Mouse (Mus musculus): ENCODE results near the gene Aldh4a1. TPM values are rescaled to one million over a fixed set of nuclear protein-coding genes. Genes with fewer than 3 reads are reported as not detected.

Gene Aldh4a1
- total RNA-seq, 2 experiments from 2014 or later, result 17.2 to 19.5 TPM

DNA sequence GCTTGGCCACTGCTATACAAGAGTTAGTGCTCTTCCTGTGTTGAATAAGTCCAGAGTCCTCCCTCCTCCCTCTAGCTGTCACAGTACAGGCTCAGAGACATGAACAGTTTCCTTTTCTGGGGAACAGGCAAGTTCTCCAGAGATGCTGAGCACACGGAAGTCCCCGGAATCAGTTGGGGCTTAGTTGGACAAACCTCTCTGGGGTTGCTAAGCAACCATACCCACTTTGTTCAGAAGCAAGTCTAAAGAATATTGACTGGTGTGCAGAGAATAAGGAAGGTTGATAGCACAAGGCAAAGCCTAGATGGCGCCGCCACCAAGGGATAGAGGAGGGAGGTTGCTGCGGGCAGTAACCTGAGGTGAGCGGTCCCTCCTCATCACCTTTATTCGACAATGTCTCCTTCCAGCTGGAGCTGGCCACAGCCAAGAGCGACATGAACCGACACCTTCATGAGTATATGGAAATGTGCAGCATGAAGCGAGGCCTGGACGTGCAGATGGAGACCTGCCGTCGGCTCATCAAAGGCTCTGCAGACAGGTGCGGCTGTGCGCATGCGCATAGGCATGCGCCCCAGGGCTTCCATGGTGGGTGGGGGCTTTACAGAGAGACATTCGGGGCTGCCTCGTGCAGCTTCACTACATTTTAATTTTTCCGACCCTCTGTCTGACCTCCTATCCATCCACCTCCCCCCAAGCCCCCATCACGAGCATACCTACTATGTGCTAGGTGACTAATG is 8.0 kb upstream of the Aldh4a1 start:
- intact Hi-C loops (cut with DNase I), result loop anchor here (5.0 kb wide), 2 partner anchors 37 to 147 kb away; no protein-coding TSS in a partner anchor

DNA sequence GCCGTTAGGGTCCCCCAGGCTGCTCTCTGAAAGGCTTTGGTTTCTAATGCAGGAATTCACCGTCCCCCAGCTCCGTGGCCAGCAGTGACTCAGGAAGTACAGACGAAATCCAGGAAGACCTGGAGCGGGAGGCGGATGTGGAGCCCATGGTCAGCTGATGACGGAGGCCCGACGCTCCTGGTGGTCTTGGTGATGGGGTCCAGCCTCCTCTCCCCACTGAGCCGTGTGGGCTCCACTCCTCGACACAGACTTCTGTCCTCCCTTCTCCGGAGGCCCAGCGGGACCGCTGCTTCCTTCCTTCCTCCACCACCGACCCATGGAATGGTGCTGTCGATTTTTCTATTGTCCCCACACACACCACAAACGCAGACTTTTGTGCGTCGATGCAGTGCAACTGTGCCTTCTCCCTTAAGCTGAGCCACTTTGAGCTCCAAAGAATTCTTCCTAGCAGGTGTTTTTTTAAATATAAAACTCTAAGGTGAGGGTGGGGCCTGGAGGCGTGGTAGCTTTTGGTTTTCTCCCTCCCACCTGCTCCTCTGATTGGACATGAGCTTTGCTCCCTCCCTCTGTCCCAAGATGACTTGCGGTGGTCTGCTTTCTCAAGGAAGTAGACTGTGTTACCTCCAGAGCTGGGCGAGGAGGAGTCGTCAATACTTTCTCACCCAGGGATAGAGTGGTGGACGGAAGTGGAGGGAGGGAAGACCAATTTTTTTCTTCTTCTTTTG is 6.2 kb upstream of the Aldh4a1 start:
- intact Hi-C loops (cut with DNase I), result no loop called here
- DNase-seq (ENCODE audit: low spot score in 2 of 2), result no peak

More for the DNA sequence above, 8.0 kb upstream of the Aldh4a1 start:
- DNase-seq (ENCODE audit: low spot score in 2 of 2), result no peak

DNA sequence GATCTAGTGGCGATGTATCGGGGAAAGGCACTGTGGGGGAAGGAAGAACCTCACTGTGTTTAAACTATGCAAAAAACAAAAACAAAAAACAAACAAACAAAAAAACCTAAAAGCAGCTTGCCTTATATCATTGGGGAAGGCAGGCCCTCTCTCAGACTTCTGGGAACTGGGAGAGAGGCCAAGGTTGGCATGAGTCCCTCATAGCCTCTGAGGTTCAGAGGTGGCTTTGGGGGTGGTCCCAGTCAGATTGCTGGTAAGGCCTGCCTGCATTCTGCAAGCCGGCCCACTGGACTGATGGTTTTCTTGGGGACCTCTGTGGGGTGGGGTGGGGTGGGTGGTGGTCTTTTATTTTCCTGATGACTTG is 5.7 kb upstream of the Aldh4a1 start:
- no peak for DNase-seq (ENCODE audit: low spot score in 2 of 2)
- intact Hi-C loops (cut with DNase I), result no loop called here

DNA sequence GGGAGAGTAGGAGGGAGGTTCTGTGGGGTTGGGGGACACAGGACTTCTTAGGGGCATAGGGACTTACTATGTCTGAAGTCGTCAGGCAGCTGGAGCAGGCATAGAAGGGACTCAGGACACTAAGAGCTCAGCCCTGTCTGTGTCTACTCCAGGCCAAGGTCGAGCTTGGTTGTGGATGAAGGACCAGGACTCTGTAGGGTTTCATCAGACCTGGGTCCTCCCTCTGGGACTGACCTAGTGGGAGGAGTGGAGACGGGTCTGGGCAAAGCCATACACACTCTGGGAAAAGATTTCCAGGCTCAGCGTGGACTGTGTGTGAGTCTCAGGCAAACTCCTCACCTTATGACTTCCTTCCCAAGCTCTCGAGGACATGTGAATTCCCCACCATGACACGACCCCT is 2.9 kb upstream of the Aldh4a1 start:
- intact Hi-C loops (cut with DNase I), result no loop called here

DNA sequence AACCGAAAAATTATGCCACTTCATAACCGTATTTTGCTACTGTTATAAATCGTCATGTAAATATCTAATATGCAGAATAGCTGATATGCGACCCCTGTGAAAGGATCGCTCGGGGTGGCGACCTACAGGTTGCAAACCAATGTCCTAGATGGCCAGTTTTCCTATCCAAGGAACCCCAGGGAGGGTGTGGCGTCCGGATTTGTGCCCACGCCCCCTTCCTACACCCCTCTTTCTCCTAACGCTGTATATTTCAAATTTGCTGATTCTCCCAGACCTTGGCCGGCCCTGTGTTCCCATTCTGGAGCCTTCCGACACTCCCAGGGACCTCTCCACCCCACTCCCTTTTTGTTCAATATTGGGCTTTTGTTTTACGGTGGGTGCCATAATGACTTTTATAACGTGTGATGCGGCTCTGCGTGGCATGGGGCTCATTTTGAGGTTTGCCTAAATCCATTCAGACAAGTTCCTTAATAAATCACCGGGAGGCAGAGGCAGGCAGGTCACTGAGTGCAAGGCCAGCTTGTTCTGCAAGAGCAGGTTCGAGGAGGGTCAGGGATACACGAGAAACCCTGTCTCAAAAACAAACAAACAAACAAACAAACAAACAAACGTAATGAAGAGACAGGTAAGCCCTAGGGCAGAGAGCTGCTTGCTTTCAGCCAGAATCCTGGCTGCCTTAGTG is 909 bp downstream of the Aldh4a1 start:
- DNase-seq (ENCODE audit: low spot score in 2 of 2), result no peak
- intact Hi-C loops (cut with DNase I), result no loop called here

More for the DNA sequence above, 2.9 kb upstream of the Aldh4a1 start:
- DNase-seq (ENCODE audit: low spot score in 2 of 2), result no peak

DNA sequence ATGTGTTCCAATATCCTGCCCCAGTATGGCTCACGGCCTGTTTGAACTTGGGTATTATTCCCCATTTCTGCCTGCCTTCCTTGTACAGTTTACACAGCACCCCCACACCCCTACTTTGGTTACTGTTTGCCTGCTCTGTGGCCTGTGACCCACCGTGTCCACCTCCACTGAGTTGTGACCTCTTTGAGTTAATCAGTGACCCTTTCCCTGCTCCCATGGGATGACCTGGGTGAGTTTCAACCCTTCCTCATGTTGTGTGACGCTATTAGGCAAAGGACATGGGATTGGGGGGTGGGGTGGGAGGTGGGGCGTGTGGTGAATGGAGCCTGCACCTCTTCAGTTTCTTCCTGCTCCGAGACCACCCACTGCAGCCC is 1.4 kb downstream of the Aldh4a1 start:
- intact Hi-C loops (cut with DNase I), result no loop called here
- no peak for DNase-seq (ENCODE audit: low spot score in 2 of 2)

DNA sequence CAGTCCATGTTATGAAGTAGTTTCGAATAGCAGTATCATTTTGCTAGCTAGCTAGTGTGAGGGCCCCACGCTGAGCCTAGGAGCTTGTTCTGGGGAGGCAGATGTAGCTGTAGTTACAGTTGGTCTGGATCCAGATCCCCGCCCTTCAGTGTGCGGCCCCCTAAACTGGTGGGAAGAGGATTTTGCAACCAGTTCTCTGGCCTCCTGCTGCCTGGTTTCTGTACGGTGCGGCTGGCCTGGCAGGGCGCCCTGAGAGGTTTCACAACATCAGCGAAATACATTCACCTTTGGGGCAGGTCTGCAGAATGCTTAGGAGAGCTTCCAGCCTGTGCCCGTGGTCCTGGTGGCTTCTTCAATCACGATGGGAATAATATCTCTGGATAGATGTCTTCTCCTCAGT is 2.0 kb downstream of the Aldh4a1 start:
- no peak for DNase-seq (ENCODE audit: low spot score in 2 of 2)
- intact Hi-C loops (cut with DNase I), result no loop called here

DNA sequence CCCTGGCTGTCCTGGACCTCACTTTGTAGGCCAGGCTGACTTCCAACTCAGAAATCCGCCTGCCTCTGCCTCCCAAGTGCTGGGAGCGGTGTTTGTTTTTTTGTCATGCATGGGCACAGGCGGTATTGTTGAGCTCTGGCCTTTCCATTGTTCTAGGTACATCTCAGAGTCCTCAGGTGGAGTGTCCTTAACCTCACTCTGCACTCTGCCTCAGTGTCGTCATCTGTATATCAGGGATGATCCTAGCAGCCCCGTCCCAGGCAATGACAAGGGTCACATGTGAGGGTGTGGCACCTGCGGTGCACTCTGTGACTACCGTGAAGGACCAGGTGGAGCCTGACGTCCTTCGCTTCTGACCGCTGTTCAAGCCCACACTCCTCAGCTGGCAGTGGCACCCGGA is 4.7 kb downstream of the Aldh4a1 start:
- intact Hi-C loops (cut with DNase I), result no loop called here
- DNase-seq (ENCODE audit: low spot score in 2 of 2), result no peak

DNA sequence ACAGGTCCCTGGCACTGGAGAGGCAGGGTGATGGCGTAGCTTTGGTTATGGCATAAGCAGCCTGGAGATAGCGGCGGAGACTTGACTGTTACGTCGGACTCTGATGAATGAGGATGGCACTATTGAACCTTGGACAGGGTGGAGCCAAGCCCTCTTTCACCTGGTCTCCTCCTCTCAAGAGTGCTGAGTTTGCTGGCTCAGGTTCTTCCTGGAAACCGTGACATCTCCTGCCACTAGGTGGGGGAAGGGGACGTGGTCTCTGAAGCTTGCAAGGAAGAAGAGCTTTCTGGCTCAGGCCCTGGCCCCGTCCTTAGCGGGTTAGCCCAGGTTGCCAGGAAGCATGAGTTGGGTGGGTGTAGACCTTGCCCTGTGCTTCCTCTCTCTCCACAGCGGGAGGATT is 7.5 kb downstream of the Aldh4a1 start:
- intact Hi-C loops (cut with DNase I), result no loop called here
- DNase-seq (ENCODE audit: low spot score in 2 of 2), result no peak

DNA sequence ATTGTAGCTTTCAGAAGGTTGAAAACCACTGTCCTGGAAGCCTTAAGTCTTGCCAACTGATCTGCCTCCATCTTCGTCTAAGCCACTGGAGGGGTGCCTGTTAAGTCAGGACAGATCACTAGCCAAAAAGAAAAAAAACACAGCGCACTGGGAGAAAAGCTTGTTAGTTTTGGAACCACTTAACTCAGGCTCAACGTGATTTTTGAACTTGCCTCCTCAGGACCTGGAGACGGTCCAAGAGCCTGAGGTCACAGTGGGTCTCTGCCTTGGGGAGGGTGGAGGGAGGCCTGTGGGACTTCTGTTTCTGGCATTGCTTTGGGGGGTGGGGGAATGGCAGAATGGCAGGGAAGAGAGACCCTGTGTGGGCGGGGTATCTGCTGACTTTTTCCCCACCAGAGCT is 8.5 kb downstream of the Aldh4a1 start:
- intact Hi-C loops (cut with DNase I), result no loop called here
- no peak for DNase-seq (ENCODE audit: low spot score in 2 of 2)

DNA sequence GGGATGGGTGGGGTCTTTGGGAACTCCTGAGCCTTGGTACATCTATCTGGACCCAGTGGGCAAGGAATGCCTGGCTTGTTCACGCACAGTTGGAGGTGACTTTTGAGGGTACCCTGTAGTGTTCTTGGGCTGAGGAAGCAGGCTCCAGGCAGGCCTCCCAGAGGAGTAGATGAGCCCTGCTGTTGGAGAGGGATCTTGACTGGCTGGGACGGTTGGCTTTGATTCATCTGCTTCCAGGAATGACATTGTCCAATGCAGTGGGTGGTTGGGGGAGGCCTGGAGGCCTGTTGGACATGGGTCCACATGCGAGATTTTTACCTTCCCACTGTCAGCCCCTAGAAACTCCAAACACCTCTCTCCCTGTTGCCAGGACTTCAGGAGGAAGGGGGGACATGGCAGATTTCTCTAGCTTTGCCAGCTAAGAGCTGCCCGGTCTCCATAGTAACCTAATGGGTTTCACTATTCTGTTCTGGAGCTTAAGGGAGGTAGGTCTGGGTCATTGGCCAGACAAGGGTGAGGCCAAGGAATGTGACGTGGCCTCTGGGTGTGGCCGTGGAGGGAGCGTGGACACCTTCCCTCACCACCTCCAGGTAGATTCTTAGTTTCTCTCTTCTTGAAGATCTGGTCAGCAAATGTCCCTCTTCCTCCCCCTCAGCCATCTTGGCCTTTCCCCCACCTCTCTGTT is 9.0 kb downstream of the Aldh4a1 start:
- intact Hi-C loops (cut with DNase I), result no loop called here

DNA sequence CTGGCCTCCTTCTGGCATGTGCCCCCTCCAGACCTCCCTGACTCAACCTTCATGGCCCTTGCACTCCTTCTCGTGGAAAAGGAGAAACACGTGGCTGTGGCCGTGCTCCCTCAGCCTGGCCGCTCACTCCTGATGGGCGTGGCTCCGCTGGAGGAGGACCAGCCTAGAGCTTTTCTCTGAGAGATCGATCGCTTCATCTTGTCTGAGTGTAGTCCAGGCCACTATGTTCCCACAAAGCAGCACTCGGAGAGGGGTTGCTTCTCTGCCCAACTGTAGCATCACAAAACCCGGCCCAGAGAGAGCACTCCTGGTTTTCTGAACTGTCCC is 9.6 kb downstream of the Aldh4a1 start:
- intact Hi-C loops (cut with DNase I), result no loop called here
- DNase-seq (ENCODE audit: low spot score in 2 of 2), result no peak

More for the DNA sequence above, 9.0 kb downstream of the Aldh4a1 start:
- DNase-seq (ENCODE audit: low spot score in 2 of 2), result no peak

DNA sequence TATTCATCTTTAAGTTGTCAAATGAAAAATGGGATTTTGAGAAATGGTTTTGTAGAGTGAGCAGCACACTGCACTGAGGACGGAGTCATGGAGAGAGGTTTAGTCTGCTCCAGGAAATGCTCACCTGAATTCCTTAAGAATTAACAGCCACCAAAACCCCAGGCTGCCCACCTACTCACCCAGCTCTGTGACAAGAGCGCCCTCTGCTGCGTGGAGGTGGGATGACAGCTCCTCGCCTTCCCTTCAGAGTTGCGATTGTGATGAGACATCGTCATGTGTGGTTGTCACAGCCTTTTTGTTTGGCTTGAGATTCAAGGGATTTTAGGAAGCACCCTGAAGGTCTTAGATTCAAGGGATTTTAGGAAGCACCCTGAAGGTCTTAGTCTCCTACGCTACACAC is 13.7 kb downstream of the Aldh4a1 start:
- DNase-seq (ENCODE audit: low spot score in 2 of 2), result peak; percentile 59 to 62
- intact Hi-C loops (cut with DNase I), result loop anchor here (2.0 kb wide), 2 partner anchors 26 to 166 kb away; no protein-coding TSS in a partner anchor

DNA sequence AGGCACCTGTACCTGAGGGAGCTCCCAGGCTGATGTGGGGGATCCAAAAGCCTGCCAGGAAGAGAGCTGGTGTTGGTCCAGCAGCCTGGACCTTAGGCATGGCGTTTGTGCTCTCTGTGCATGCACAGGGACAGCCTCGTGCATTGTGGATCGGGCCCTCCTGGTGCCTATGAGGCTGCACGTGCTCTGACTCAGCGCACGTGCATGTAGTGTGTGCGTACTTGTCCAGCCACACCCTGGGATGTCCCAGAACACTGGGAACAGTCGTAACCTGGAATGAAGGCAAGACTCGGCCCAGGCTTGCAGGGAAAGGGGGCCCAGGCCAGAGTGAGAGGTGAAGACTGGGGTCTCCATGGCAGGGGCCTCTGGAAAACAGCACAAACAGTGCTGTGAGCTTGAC is 15.2 kb downstream of the Aldh4a1 start:
- no peak for DNase-seq (ENCODE audit: low spot score in 2 of 2)
- intact Hi-C loops (cut with DNase I), result loop anchor here (2.0 kb wide), 2 partner anchors 27 to 167 kb away; no protein-coding TSS in a partner anchor

DNA sequence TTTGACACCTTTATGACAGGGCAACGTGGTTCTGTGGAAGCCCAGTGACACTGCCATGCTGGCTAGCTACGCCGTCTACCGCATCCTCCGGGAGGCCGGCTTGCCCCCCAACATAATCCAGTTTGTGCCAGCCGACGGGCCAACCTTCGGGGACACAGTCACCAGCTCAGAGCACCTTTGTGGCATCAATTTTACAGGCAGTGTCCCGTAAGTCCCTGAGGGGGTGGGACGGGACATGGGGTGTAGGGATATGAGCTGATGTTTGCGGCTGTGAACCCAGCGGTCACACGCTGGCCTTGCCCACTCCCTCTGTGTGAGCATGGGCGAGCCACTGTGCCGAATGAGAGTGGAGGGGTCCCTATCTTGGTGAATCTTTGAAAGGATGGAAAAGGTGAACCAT is 15.7 kb downstream of the Aldh4a1 start:
- DNase-seq (ENCODE audit: low spot score in 2 of 2), result no peak
- intact Hi-C loops (cut with DNase I), result no loop called here

DNA sequence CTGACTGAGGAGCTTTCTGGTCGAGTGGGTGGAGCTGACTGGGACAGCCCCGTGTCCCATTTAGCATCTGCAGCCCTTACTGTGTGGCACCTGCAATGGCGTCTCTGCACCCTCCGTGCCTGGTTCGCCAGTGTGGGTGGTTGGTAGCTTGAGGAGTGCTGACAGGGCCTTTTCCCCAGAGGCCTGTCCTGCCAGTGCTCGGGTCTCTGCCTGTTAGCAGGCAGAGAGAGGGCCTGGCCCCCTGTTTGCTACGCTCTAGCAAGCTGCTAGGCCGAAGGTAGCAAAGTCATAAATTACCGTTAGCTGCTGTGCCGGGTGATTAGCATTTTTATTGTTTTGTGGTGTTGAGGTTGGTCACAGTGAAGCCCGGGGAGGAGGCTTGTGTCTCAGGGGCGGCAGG is 17.1 kb downstream of the Aldh4a1 start:
- intact Hi-C loops (cut with DNase I), result no loop called here
- no peak for DNase-seq (ENCODE audit: low spot score in 2 of 2)

DNA sequence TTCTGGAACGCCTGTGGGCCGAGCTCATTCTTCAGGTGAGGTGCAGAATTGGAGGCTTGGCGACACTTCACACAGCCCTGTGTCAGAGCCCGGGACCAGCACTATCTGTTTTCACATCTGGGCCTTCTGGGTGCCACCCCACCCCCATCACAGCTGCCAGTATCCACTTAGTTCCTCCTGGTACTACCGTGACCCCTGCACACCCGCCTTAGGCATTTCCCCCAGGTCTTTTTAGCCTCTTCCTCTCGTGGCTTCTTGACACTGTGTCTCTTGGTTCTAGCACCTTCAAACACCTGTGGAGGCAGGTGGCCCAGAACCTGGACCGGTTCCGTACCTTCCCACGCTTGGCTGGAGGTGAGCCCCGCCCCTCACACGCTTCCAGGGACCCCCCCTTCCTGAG is 17.7 kb downstream of the Aldh4a1 start:
- intact Hi-C loops (cut with DNase I), result no loop called here

DNA sequence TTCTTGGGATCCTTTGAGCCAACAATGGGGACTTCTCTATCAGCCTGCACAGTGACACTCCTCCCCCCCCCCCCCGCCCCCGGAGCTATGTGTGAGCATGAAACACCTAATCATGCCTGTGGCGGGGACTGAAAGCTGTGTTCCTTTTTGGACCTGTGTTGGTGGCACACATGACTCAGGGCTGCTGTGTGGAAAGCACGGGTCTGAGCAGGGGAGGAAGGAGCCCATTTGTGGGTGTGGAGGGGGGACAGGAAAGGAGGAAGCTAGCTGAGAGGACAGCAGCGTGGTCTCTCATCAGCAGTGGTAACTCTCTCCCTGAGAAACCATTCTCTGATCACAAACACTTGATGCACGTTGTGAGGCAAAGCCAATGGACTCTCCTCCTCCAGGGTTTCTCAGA is 18.1 kb downstream of the Aldh4a1 start:
- intact Hi-C loops (cut with DNase I), result no loop called here
- no peak for DNase-seq (ENCODE audit: low spot score in 2 of 2)

More for the DNA sequence above, 17.7 kb downstream of the Aldh4a1 start:
- no peak for DNase-seq (ENCODE audit: low spot score in 2 of 2)

DNA sequence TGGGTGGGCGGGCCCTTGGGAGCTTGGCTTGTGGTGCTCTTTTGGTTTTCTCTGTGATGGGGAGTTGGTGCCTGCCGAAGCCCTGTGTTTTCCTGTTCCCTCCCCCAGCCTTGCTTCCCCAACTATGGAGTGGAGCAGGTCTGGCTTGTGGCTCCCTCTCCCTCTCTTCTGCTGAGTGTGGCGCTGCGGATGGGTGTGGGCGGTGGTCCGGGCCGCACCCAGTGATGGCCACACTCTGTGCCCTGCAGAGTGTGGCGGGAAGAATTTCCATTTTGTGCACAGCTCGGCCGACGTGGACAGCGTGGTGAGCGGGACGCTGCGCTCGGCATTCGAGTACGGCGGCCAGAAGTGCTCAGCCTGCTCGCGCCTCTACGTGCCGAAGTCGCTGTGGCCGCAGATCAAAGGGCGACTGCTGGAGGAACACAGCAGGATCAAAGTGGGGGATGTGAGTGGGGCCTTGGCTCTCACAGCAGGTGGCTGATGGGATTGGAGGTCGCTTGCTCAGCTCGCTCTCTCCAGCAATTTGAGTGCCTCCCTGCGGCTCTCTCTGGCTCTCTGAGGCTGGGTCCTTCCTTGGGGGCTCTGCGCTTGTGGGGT is 19.3 kb downstream of the Aldh4a1 start:
- intact Hi-C loops (cut with DNase I), result no loop called here

DNA sequence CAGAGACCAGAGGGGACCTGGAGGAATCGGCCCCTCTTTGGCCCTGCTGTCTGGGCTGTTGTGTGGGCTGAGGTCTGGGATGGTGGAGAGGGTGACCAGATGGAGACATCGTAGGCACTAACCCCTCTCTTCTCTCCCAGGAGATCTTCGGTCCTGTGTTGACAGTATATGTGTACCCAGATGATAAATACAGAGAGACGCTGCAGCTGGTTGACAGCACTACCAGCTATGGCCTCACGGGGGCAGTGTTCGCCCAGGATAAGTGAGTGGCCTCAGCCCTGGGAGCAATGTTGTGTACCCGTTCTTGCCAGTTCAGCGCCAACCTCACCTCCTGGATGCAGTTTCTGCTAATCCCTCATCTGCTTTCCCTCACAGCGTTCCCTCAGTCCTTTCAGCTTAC is 21.3 kb downstream of the Aldh4a1 start:
- intact Hi-C loops (cut with DNase I), result loop anchor here (2.0 kb wide), 2 partner anchors 27 to 213 kb away; no protein-coding TSS in a partner anchor

More for the DNA sequence above, 19.3 kb downstream of the Aldh4a1 start:
- no peak for DNase-seq (ENCODE audit: low spot score in 2 of 2)

More for the DNA sequence above, 21.3 kb downstream of the Aldh4a1 start:
- DNase-seq (ENCODE audit: low spot score in 2 of 2), result peak; percentile 67 to 75
